Mouse (Mus musculus) brain, adult 2 months (tissue): ENCODE results near the gene Rnf141.

Experiments
- DNase-seq: peaks from one replicate; pipeline ENCODE4 v3.0.0; 2011; ENCODE audit warnings: low read depth, low spot score

Rnf141 gene

GRCm38 (mm10) chr7:110833024-110833423 lies 11.2 kb downstream of the Rnf141 start:
- DNase-seq: no peak

- no peak for DNase-seq
Measured at GRCm38 (mm10) chr7:110823995-110824953, 20.0 kb downstream of the Rnf141 start.

- DNase-seq: no peak
Measured at GRCm38 (mm10) chr7:110823593-110823992, 20.7 kb downstream of the Rnf141 start.

GRCm38 (mm10) chr7:110823076-110823475 lies 21.2 kb downstream of the Rnf141 start:
- DNase-seq: no peak

GRCm38 (mm10) chr7:110822055-110822454 lies 22.2 kb downstream of the Rnf141 start:
- no peak for DNase-seq

GRCm38 (mm10) chr7:110821653-110822052 lies 22.6 kb downstream of the Rnf141 start:
- DNase-seq: peak; percentile 92

GRCm38 (mm10) chr7:110821068-110821467 lies 23.2 kb downstream of the Rnf141 start:
- peak; percentile 90 for DNase-seq

- no peak for DNase-seq
Measured at GRCm38 (mm10) chr7:110818787-110819350, 25.4 kb downstream of the Rnf141 start.

- peak; percentile 76 for DNase-seq
Measured at GRCm38 (mm10) chr7:110818206-110818605, 26.1 kb downstream of the Rnf141 start.

- peak; percentile 80 for DNase-seq
Measured at GRCm38 (mm10) chr7:110816037-110816436, 28.2 kb downstream of the Rnf141 start.

- DNase-seq: no peak
Measured at GRCm38 (mm10) chr7:110813983-110814382, 30.3 kb downstream of the Rnf141 start.

GRCm38 (mm10) chr7:110811529-110811928 lies 32.7 kb downstream of the Rnf141 start:
- no peak for DNase-seq

GRCm38 (mm10) chr7:110810995-110811394 lies 33.3 kb downstream of the Rnf141 start:
- no peak for DNase-seq

- no peak for DNase-seq
Measured at GRCm38 (mm10) chr7:110809585-110810557, 34.4 kb downstream of the Rnf141 start.

GRCm38 (mm10) chr7:110808962-110809361 lies 35.3 kb downstream of the Rnf141 start:
- DNase-seq: peak; percentile 82

- DNase-seq: no peak
Measured at GRCm38 (mm10) chr7:110807460-110808030, 36.7 kb downstream of the Rnf141 start.

GRCm38 (mm10) chr7:110804266-110804665 lies 40.0 kb downstream of the Rnf141 start:
- DNase-seq: peak; percentile 45

GRCm38 (mm10) chr7:110803131-110803530 lies 41.1 kb downstream of the Rnf141 start:
- DNase-seq: no peak

- DNase-seq: peak; percentile 94
Measured at GRCm38 (mm10) chr7:110801028-110801427, 43.2 kb downstream of the Rnf141 start.

- peak; percentile 75 for DNase-seq
Measured at GRCm38 (mm10) chr7:110797722-110798409, 46.4 kb downstream of the Rnf141 start.
